Mouse (Mus musculus): ENCODE data around the gene Zmym2. TPM values are rescaled to one million over a fixed set of nuclear protein-coding genes. Genes with fewer than 3 reads are reported as not detected.

Gene Zmym2
- polyA plus RNA-seq, 1 experiment from 2014 or later: 40.2 TPM

- H3K4me2 ChIP-seq (ENCODE audit: low read depth, low read length): no peak overlapping the region
- no peak for ATAC-seq (ENCODE audit: insufficient read depth, low FRiP score)
- peaks cover 17% of the 10 kb centered on the region for H3K36me3 ChIP-seq (ENCODE audit: control insufficient read depth, insufficient read depth, low read length)
- no peak overlapping the region for H3K9ac ChIP-seq (ENCODE audit: low read length)
- 100% methylated on average over 1 of the region's 1 CpGs for WGBS
- H3K27me3 ChIP-seq (ENCODE audit: control insufficient read depth, insufficient read depth, low read length): no peaks in the 10 kb centered on the region
- no peaks in the 10 kb centered on the region for H3K4me1 ChIP-seq (ENCODE audit: control insufficient read depth, insufficient read depth, low read length)
- H3K9me3 ChIP-seq (replicated peaks; ENCODE audit: control insufficient read depth, low read length): no peaks in the 10 kb centered on the region
- no peak overlapping the region for H3K4me3 ChIP-seq (replicated peaks; ENCODE audit: low read length)
- no peak overlapping the region for H3K27ac ChIP-seq (ENCODE audit: low read length)
Measured at GRCm38 (mm10) chr14:56896521-56896920, 10.1 kb downstream of the Zmym2 start.

GRCm38 (mm10) chr14:56897475-56897874 lies 11.0 kb downstream of the Zmym2 start:
- Histone ChIP-seq H3K4me2 (ENCODE audit: low read depth, low read length) (no peak overlapping the region), H3K9me3 (replicated peaks; ENCODE audit: control insufficient read depth, low read length) (no peaks in the 10 kb centered on the region), H3K27ac (ENCODE audit: low read length) (no peak overlapping the region), H3K36me3 (ENCODE audit: control insufficient read depth, insufficient read depth, low read length) (peaks cover 17% of the 10 kb centered on the region), H3K4me3 (replicated peaks; ENCODE audit: low read length) (no peak overlapping the region), H3K9ac (ENCODE audit: low read length) (no peak overlapping the region), H3K27me3 (ENCODE audit: control insufficient read depth, insufficient read depth, low read length) (no peaks in the 10 kb centered on the region), H3K4me1 (ENCODE audit: control insufficient read depth, insufficient read depth, low read length) (no peaks in the 10 kb centered on the region)
- 89% methylated on average over 2 of the region's 2 CpGs for WGBS
- no peak for ATAC-seq (ENCODE audit: insufficient read depth, low FRiP score)

- ATAC-seq (ENCODE audit: insufficient read depth, low FRiP score): no peak
- H3K9me3 ChIP-seq (replicated peaks; ENCODE audit: control insufficient read depth, low read length): no peaks in the 10 kb centered on the region
- no peak overlapping the region for H3K9ac ChIP-seq (ENCODE audit: low read length)
- H3K27ac ChIP-seq (ENCODE audit: low read length): no peak overlapping the region
- H3K4me1 ChIP-seq (ENCODE audit: control insufficient read depth, insufficient read depth, low read length): no peaks in the 10 kb centered on the region
- peaks cover 28% of the 10 kb centered on the region for H3K36me3 ChIP-seq (ENCODE audit: control insufficient read depth, insufficient read depth, low read length)
- H3K4me2 ChIP-seq (ENCODE audit: low read depth, low read length): no peak overlapping the region
- no peaks in the 10 kb centered on the region for H3K27me3 ChIP-seq (ENCODE audit: control insufficient read depth, insufficient read depth, low read length)
- no peak overlapping the region for H3K4me3 ChIP-seq (replicated peaks; ENCODE audit: low read length)
Measured at GRCm38 (mm10) chr14:56899656-56900055, 13.2 kb downstream of the Zmym2 start.

- H3K9ac ChIP-seq (ENCODE audit: low read length): no peak overlapping the region
- no peak for ATAC-seq (ENCODE audit: insufficient read depth, low FRiP score)
- 76% methylated on average over 6 of the region's 6 CpGs for WGBS
Measured at GRCm38 (mm10) chr14:56903039-56903438, 16.6 kb downstream of the Zmym2 start.

GRCm38 (mm10) chr14:56905696-56906095 lies 19.2 kb downstream of the Zmym2 start:
- H3K9me3 ChIP-seq (replicated peaks; ENCODE audit: control insufficient read depth, low read length): no peaks in the 10 kb centered on the region
- H3K4me1 ChIP-seq (ENCODE audit: control insufficient read depth, insufficient read depth, low read length): no peaks in the 10 kb centered on the region
- ATAC-seq (ENCODE audit: insufficient read depth, low FRiP score): no peak
- no peak overlapping the region for H3K27ac ChIP-seq (ENCODE audit: low read length)
- no peak overlapping the region for H3K9ac ChIP-seq (ENCODE audit: low read length)
- 89% methylated on average over 1 of the region's 1 CpGs for WGBS
- no peak overlapping the region for H3K4me2 ChIP-seq (ENCODE audit: low read depth, low read length)
- no peaks in the 10 kb centered on the region for H3K27me3 ChIP-seq (ENCODE audit: control insufficient read depth, insufficient read depth, low read length)
- peaks cover 19% of the 10 kb centered on the region; the same call in 1 of the 2 replicates for H3K36me3 ChIP-seq (ENCODE audit: control insufficient read depth, insufficient read depth, low read length)
- H3K4me3 ChIP-seq (replicated peaks; ENCODE audit: low read length): no peak overlapping the region

More at GRCm38 (mm10) chr14:56903039-56903438, 16.6 kb downstream of the Zmym2 start:
- Histone ChIP-seq H3K4me3 (replicated peaks; ENCODE audit: low read length) (no peak overlapping the region), H3K9me3 (replicated peaks; ENCODE audit: control insufficient read depth, low read length) (no peaks in the 10 kb centered on the region), H3K36me3 (ENCODE audit: control insufficient read depth, insufficient read depth, low read length) (peaks cover 29% of the 10 kb centered on the region; the same call in 1 of the 2 replicates), H3K4me2 (ENCODE audit: low read depth, low read length) (no peak overlapping the region), H3K27me3 (ENCODE audit: control insufficient read depth, insufficient read depth, low read length) (no peaks in the 10 kb centered on the region), H3K4me1 (ENCODE audit: control insufficient read depth, insufficient read depth, low read length) (no peaks in the 10 kb centered on the region), H3K27ac (ENCODE audit: low read length) (no peak overlapping the region)

GRCm38 (mm10) chr14:56918532-56918931 lies 32.1 kb downstream of the Zmym2 start:
- H3K4me1 ChIP-seq (ENCODE audit: control insufficient read depth, insufficient read depth, low read length): no peaks in the 10 kb centered on the region
- no peak for ATAC-seq (ENCODE audit: insufficient read depth, low FRiP score)
- no peak overlapping the region for H3K4me2 ChIP-seq (ENCODE audit: low read depth, low read length)
- H3K27me3 ChIP-seq (ENCODE audit: control insufficient read depth, insufficient read depth, low read length): no peaks in the 10 kb centered on the region
- no peak overlapping the region for H3K9ac ChIP-seq (ENCODE audit: low read length)
- H3K36me3 ChIP-seq (ENCODE audit: control insufficient read depth, insufficient read depth, low read length): peaks cover 10% of the 10 kb centered on the region
- H3K27ac ChIP-seq (ENCODE audit: low read length): no peak overlapping the region
- 57% methylated on average over 3 of the region's 3 CpGs for WGBS
- H3K9me3 ChIP-seq (replicated peaks; ENCODE audit: control insufficient read depth, low read length): no peaks in the 10 kb centered on the region
- no peak overlapping the region for H3K4me3 ChIP-seq (replicated peaks; ENCODE audit: low read length)

- H3K4me2 ChIP-seq (ENCODE audit: low read depth, low read length): no peak overlapping the region
Measured at GRCm38 (mm10) chr14:56935481-56935880, 49.0 kb downstream of the Zmym2 start.

GRCm38 (mm10) chr14:56939903-56940302 lies 53.5 kb downstream of the Zmym2 start:
- Histone ChIP-seq H3K27ac (ENCODE audit: low read length) (no peak overlapping the region), H3K27me3 (ENCODE audit: control insufficient read depth, insufficient read depth, low read length) (no peaks in the 10 kb centered on the region), H3K9ac (ENCODE audit: low read length) (no peak overlapping the region), H3K4me1 (ENCODE audit: control insufficient read depth, insufficient read depth, low read length) (no peaks in the 10 kb centered on the region), H3K36me3 (ENCODE audit: control insufficient read depth, insufficient read depth, low read length) (peaks cover 7% of the 10 kb centered on the region; the same call in 1 of the 2 replicates), H3K4me2 (ENCODE audit: low read depth, low read length) (no peak overlapping the region), H3K4me3 (replicated peaks; ENCODE audit: low read length) (no peak overlapping the region), H3K9me3 (replicated peaks; ENCODE audit: control insufficient read depth, low read length) (no peaks in the 10 kb centered on the region)
- WGBS: 86% methylated on average over 1 of the region's 1 CpGs
- no peak for ATAC-seq (ENCODE audit: insufficient read depth, low FRiP score)

More at GRCm38 (mm10) chr14:56935481-56935880, 49.0 kb downstream of the Zmym2 start:
- no peak overlapping the region for H3K4me3 ChIP-seq (replicated peaks; ENCODE audit: low read length)
- no peaks in the 10 kb centered on the region for H3K27me3 ChIP-seq (ENCODE audit: control insufficient read depth, insufficient read depth, low read length)
- H3K9me3 ChIP-seq (replicated peaks; ENCODE audit: control insufficient read depth, low read length): no peaks in the 10 kb centered on the region
- H3K27ac ChIP-seq (ENCODE audit: low read length): no peak overlapping the region
- ATAC-seq (ENCODE audit: insufficient read depth, low FRiP score): no peak
- peaks cover 7% of the 10 kb centered on the region; the same call in 1 of the 2 replicates for H3K36me3 ChIP-seq (ENCODE audit: control insufficient read depth, insufficient read depth, low read length)
- H3K9ac ChIP-seq (ENCODE audit: low read length): no peak overlapping the region
- H3K4me1 ChIP-seq (ENCODE audit: control insufficient read depth, insufficient read depth, low read length): no peaks in the 10 kb centered on the region
- WGBS: 85% methylated on average over 6 of the region's 6 CpGs

GRCm38 (mm10) chr14:56952928-56953327 lies 66.5 kb downstream of the Zmym2 start:
- Histone ChIP-seq H3K36me3 (ENCODE audit: control insufficient read depth, insufficient read depth, low read length) (peaks cover 5% of the 10 kb centered on the region), H3K9me3 (replicated peaks; ENCODE audit: control insufficient read depth, low read length) (no peaks in the 10 kb centered on the region), H3K4me2 (ENCODE audit: low read depth, low read length) (no peak overlapping the region), H3K27me3 (ENCODE audit: control insufficient read depth, insufficient read depth, low read length) (no peaks in the 10 kb centered on the region), H3K9ac (ENCODE audit: low read length) (no peak overlapping the region), H3K4me1 (ENCODE audit: control insufficient read depth, insufficient read depth, low read length) (no peaks in the 10 kb centered on the region), H3K4me3 (replicated peaks; ENCODE audit: low read length) (no peak overlapping the region), H3K27ac (ENCODE audit: low read length) (no peak overlapping the region)
- ATAC-seq (ENCODE audit: insufficient read depth, low FRiP score): no peak
- 92% methylated on average over 4 of the region's 4 CpGs for WGBS

- no peaks in the 10 kb centered on the region for H3K9me3 ChIP-seq (replicated peaks; ENCODE audit: control insufficient read depth, low read length)
- no peak overlapping the region for H3K27ac ChIP-seq (ENCODE audit: low read length)
- no peaks in the 10 kb centered on the region for H3K27me3 ChIP-seq (ENCODE audit: control insufficient read depth, insufficient read depth, low read length)
- H3K4me1 ChIP-seq (ENCODE audit: control insufficient read depth, insufficient read depth, low read length): no peaks in the 10 kb centered on the region
- H3K36me3 ChIP-seq (ENCODE audit: control insufficient read depth, insufficient read depth, low read length): peaks cover 8% of the 10 kb centered on the region
- H3K4me2 ChIP-seq (ENCODE audit: low read depth, low read length): no peak overlapping the region
- no peak overlapping the region for H3K9ac ChIP-seq (ENCODE audit: low read length)
- ATAC-seq (ENCODE audit: insufficient read depth, low FRiP score): no peak
- no peak overlapping the region for H3K4me3 ChIP-seq (replicated peaks; ENCODE audit: low read length)
Measured at GRCm38 (mm10) chr14:56954393-56954792, 67.9 kb downstream of the Zmym2 start.
